ENCODE assay signal across 33 mouse cellular contexts in genomic region chr8:111422614-111423013, GRCm38 (mm10). TPM values are rescaled to one million over a fixed set of nuclear protein-coding genes. Genes with fewer than 3 reads are reported as not detected.
"Had no signal": no experiment of that assay in that cellular context is flagged by ENCODE, and none has a peak within 500 bp of the region (broad histone marks: within the 10 kb centered on the region; RNA-seq: fewer than 3 reads in every experiment).

No protein-coding gene starts in this region.

- H3K27ac ChIP-seq: heart, embryonic 13.5 days; heart, embryonic 15.5 days; hindbrain, embryonic 10.5 days; hindbrain, embryonic 12.5 days; hindbrain, embryonic 13.5 days; hindbrain, embryonic 14.5 days; hindbrain, embryonic 15.5 days; hindbrain, postnatal 0 days; intestine, embryonic 15.5 days; kidney, embryonic 15.5 days; kidney, postnatal 0 days; layer of hippocampus, adult 2 months; left cerebral cortex, adult 2 months had no signal

- H3K4me3 ChIP-seq: heart, embryonic 13.5 days; heart, embryonic 15.5 days; hindbrain, embryonic 10.5 days; hindbrain, embryonic 12.5 days; hindbrain, embryonic 13.5 days; hindbrain, embryonic 15.5 days; intestine, embryonic 15.5 days; kidney, embryonic 15.5 days; layer of hippocampus, adult 2 months; left cerebral cortex, adult 2 months had no signal

- H3K4me1 ChIP-seq: heart, embryonic 13.5 days; heart, embryonic 15.5 days; hindbrain, embryonic 10.5 days; hindbrain, embryonic 12.5 days; hindbrain, embryonic 13.5 days; hindbrain, embryonic 15.5 days; intestine, embryonic 15.5 days had no signal

- DNase-seq: heart, postnatal 10 days; heart, postnatal 14 days; heart, postnatal 36 days; heart, postnatal 4 days; kidney, adult 11 months; kidney, adult 18-20 months; kidney, adult 2 months; kidney, adult 8-10 months; kidney, adult 9 months; kidney, postnatal 10 days; kidney, postnatal 14 days; kidney, postnatal 25 days; kidney, postnatal 36 days; kidney, postnatal 4 days; layer of hippocampus, adult 9-11 months; layer of hippocampus, postnatal 36 days had no signal

- H3K27me3 ChIP-seq: heart, embryonic 15.5 days; hindbrain, embryonic 12.5 days; hindbrain, embryonic 13.5 days; hindbrain, embryonic 15.5 days; intestine, embryonic 15.5 days; kidney, embryonic 15.5 days had no signal

RNA-seq across cellular contexts. Expression of gene Fa2h, which starts 29.0 kb away (rescaled TPM):
- total RNA-seq: hematopoietic stem cell, adult 5-6 weeks had no signal
- polyA plus RNA-seq: heart, embryonic 13.5 days; heart, embryonic 14.5 days; heart, embryonic 15.5 days; heart, postnatal 0 days; hindbrain, embryonic 11.5 days had no signal
